34 mouse cellular contexts compared by ENCODE assay signal in the genomic region with DNA sequence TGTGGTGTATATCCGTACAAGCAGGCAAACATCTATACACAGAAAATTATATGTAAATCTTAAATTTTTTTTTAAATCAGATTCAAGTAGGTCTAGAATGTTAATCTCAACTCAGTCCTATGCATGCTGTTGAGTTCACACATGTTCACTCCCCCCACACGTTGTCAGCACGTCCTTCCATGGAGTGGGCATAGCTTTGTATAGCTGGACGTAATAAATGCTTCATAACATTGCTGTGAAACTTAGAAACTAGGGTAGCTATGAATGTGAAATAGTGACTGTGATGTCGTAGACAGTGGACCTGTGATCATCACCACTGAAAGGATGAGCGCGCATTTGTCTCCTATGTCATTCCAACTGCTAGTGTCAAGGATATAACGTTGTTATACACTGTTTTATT.
"Had no signal": no experiment of that assay in that cellular context is flagged by ENCODE, and none has a peak within 500 bp of the region (broad histone marks: within the 10 kb centered on the region; RNA-seq: fewer than 3 reads in every experiment).

No protein-coding gene starts in this region.

- H3K27ac ChIP-seq: heart, embryonic 10.5 days; heart, embryonic 13.5 days; heart, embryonic 15.5 days; hindbrain, embryonic 10.5 days; hindbrain, embryonic 12.5 days; hindbrain, embryonic 13.5 days; hindbrain, embryonic 14.5 days; hindbrain, embryonic 15.5 days; hindbrain, postnatal 0 days; kidney, postnatal 0 days; layer of hippocampus, adult 2 months; left cerebral cortex, adult 2 months had no signal

- H3K9me3 ChIP-seq: heart, embryonic 10.5 days; heart, embryonic 12.5 days; heart, embryonic 13.5 days; heart, embryonic 15.5 days; hindbrain, embryonic 10.5 days; hindbrain, embryonic 12.5 days; hindbrain, embryonic 13.5 days; hindbrain, embryonic 15.5 days; kidney, embryonic 15.5 days had no signal

- H3K9ac ChIP-seq: heart, embryonic 12.5 days; heart, embryonic 13.5 days; heart, embryonic 15.5 days; hindbrain, embryonic 12.5 days; hindbrain, embryonic 13.5 days; hindbrain, embryonic 14.5 days; hindbrain, embryonic 15.5 days; kidney, embryonic 15.5 days had no signal

- DNase-seq: heart, postnatal 10 days; heart, postnatal 14 days; heart, postnatal 36 days; heart, postnatal 4 days; kidney, adult 11 months; kidney, adult 18-20 months; kidney, adult 2 months; kidney, adult 8-10 months; kidney, adult 9 months; kidney, postnatal 10 days; kidney, postnatal 14 days; kidney, postnatal 25 days; kidney, postnatal 36 days; kidney, postnatal 4 days; layer of hippocampus, adult 9-11 months; layer of hippocampus, postnatal 36 days had no signal

- H3K27me3 ChIP-seq: heart, embryonic 12.5 days; heart, embryonic 13.5 days; heart, embryonic 15.5 days; hindbrain, embryonic 12.5 days; hindbrain, embryonic 13.5 days; hindbrain, embryonic 15.5 days; kidney, embryonic 15.5 days had no signal

- H3K36me3 ChIP-seq: heart, embryonic 10.5 days; heart, embryonic 12.5 days; heart, embryonic 13.5 days; heart, embryonic 15.5 days; hindbrain, embryonic 10.5 days; hindbrain, embryonic 12.5 days; hindbrain, embryonic 13.5 days; hindbrain, embryonic 15.5 days; kidney, embryonic 15.5 days had no signal

- H3K4me2 ChIP-seq: hindbrain, embryonic 12.5 days; hindbrain, embryonic 13.5 days; hindbrain, embryonic 14.5 days; hindbrain, embryonic 15.5 days; kidney, embryonic 15.5 days had no signal

- H3K4me1 ChIP-seq: hindbrain, embryonic 15.5 days had no signal

- ATAC-seq: hindbrain, embryonic 16.5 days; hindbrain, postnatal 0 days; inflammation-experienced regulatory T-cells, adult 6 months; intestine, embryonic 16.5 days; intestine, postnatal 0 days had no signal

- H3K4me3 ChIP-seq: heart, embryonic 10.5 days; heart, embryonic 12.5 days; heart, embryonic 13.5 days; heart, embryonic 15.5 days; hindbrain, embryonic 10.5 days; hindbrain, embryonic 12.5 days; hindbrain, embryonic 13.5 days; hindbrain, embryonic 15.5 days; kidney, embryonic 15.5 days; layer of hippocampus, adult 2 months; left cerebral cortex, adult 2 months had no signal
